Mouse (Mus musculus) forebrain, postnatal 0 days (tissue): ENCODE results near the gene Neurog3. TPM values are rescaled to one million over a fixed set of nuclear protein-coding genes. Genes with fewer than 3 reads are reported as not detected.

Experiments used
- ATAC-seq: fragments of 200-750 bp; cut with Nextera tagmentation; 2 replicates; pipeline ENCODE4 v1.8.0; 2017; ENCODE audit warnings: mild to moderate bottlenecking, moderate library complexity
- DNase-seq: peaks from one replicate; pipeline ENCODE4 v3.0.0-alpha.2; 2015
- H3K27ac ChIP-seq: fragments of 300-500 bp; sonication (generic); 2 replicates; pipeline ENCODE4 v1.5.1; 2014; ENCODE audit warnings: low read depth, mild to moderate bottlenecking, antibody characterized with exemption, low read length, moderate library complexity, mixed read lengths
- H3K27me3 ChIP-seq: fragments of 300-500 bp; sonication (generic); 2 replicates; pipeline ENCODE4 v1.6.1; 2014; ENCODE audit warnings: mild to moderate bottlenecking, low read length, mixed read lengths; ENCODE audit not compliant: insufficient read depth
- H3K36me3 ChIP-seq: fragments of 300-500 bp; sonication (generic); 2 replicates; pipeline ENCODE4 v1.6.1; 2014; ENCODE audit warnings: mild to moderate bottlenecking, moderate library complexity; ENCODE audit not compliant: insufficient read depth
- H3K4me1 ChIP-seq: fragments of 300-500 bp; sonication (generic); 2 replicates; pipeline ENCODE4 v1.6.1; 2014; ENCODE audit warnings: antibody characterized with exemption; ENCODE audit not compliant: insufficient read depth
- H3K4me2 ChIP-seq: fragments of 300-500 bp; sonication (generic); 2 replicates; pipeline ENCODE4 v1.6.1; 2014; ENCODE audit warnings: low read depth, mild to moderate bottlenecking, moderate library complexity
- H3K4me3 ChIP-seq: fragments of 300-500 bp; sonication (generic); 2 replicates; pipeline ENCODE4 v1.5.1; 2014; ENCODE audit warnings: low read depth, low read length, mixed read lengths
- H3K9ac ChIP-seq: fragments of 300-500 bp; sonication (generic); 2 replicates; pipeline ENCODE4 v1.6.1; 2014; ENCODE audit warnings: mild to moderate bottlenecking
- H3K9me3 ChIP-seq: fragments of 300-500 bp; sonication (generic); 2 replicates; pipeline ENCODE4 v1.6.1; 2016; ENCODE audit warnings: low read length
- CTCF ChIP-seq: sonication (generic); IDR thresholded peaks from 2 replicates; pipeline ENCODE4 v1.5.1; 2016; ENCODE audit warnings: antibody characterized with exemption, control low read depth, low read depth
- WGBS: fragments of 180-500 bp; shearing (Covaris S2); extraction: QIAGEN DNeasy Blood & Tissue Kit; methylation state at CpG from one replicate; pipeline ENCODE4 v1.1.7; 2014; 5-methylcytosine and 5-hydroxymethylcytosine counted together
- polyA plus RNA-seq: library from polyadenylated mRNA; unstranded; fragments of >200 nt; fragmentation: Nextera tagmentation; extraction: Ambion mirVana; gene quantifications from 2 replicates; pipeline ENCODE4 v1.2.1, GENCODE M21; 2015
- total RNA-seq: library from RNA; depleted of rRNA; stranded (reverse); fragments of >200 nt; gene quantifications from 2 replicates; pipeline ENCODE4 v1.2.3, GENCODE M21; 2014

Gene Neurog3
- total and polyA plus RNA-seq, 2 experiments from 2014 or later, result not detected

- ATAC-seq (peak; percentile 28), DNase-seq (peak; percentile 69)
- no peaks in the 10 kb centered on the region for H3K9me3 ChIP-seq
- peak overlapping the region; percentile 89 for H3K27ac ChIP-seq
- H3K9ac ChIP-seq, result no peak overlapping the region
- H3K27me3 ChIP-seq, result no peaks in the 10 kb centered on the region
- no peak overlapping the region for H3K4me2 ChIP-seq
- H3K36me3 ChIP-seq, result no peaks in the 10 kb centered on the region
- WGBS, result 46% methylated on average over 10 of the region's 10 CpGs
- no peak overlapping the region for H3K4me3 ChIP-seq
- TF ChIP-seq CTCF, result no peak
- H3K4me1 ChIP-seq, result peaks cover 21% of the 10 kb centered on the region
These were observed 33.0 kb upstream of the Neurog3 start for GRCm38 (mm10) chr10:62099749-62100403.

- Histone ChIP-seq H3K4me3 (no peak overlapping the region), H3K36me3 (no peaks in the 10 kb centered on the region), H3K9ac (no peak overlapping the region), H3K27ac (peak overlapping the region; percentile 89), H3K4me1 (peaks cover 21% of the 10 kb centered on the region), H3K4me2 (peak overlapping the region; percentile 28; the same call in 1 of the 2 replicates), H3K27me3 (no peaks in the 10 kb centered on the region), H3K9me3 (no peaks in the 10 kb centered on the region)
- 7% methylated on average over 7 of the region's 7 CpGs for WGBS
- peak; percentile 94 for TF ChIP-seq CTCF
- peak; percentile 96 for ATAC-seq
- DNase-seq, result peak; percentile 94
These were observed 31.1 kb upstream of the Neurog3 start for GRCm38 (mm10) chr10:62101504-62102439.

GRCm38 (mm10) chr10:62104835-62105576 is 27.9 kb upstream of the Neurog3 start:
- Histone ChIP-seq H3K4me3 (no peak overlapping the region), H3K27ac (no peak overlapping the region), H3K9me3 (no peaks in the 10 kb centered on the region), H3K36me3 (0 out of 2 replicates have a peak, but pooled peaks cover 10% of the 10 kb centered on the region), H3K27me3 (no peaks in the 10 kb centered on the region), H3K4me2 (no peak overlapping the region), H3K4me1 (peaks cover 25% of the 10 kb centered on the region), H3K9ac (no peak overlapping the region)
- TF ChIP-seq CTCF, result peak; percentile 88
- 33% methylated on average over 7 of the region's 7 CpGs for WGBS
- DNase-seq (peak; percentile 88), ATAC-seq (no peak)

- 80% methylated on average over 9 of the region's 9 CpGs for WGBS
- ATAC-seq (no peak), DNase-seq (no peak)
- peaks cover 8% of the 10 kb centered on the region; the same call in 1 of the 2 replicates for H3K4me1 ChIP-seq
- H3K9ac ChIP-seq, result no peak overlapping the region
- no peaks in the 10 kb centered on the region for H3K27me3 ChIP-seq
- H3K36me3 ChIP-seq, result 0 out of 2 replicates have a peak, but pooled peaks cover 10% of the 10 kb centered on the region
- no peaks in the 10 kb centered on the region for H3K9me3 ChIP-seq
- TF ChIP-seq CTCF, result no peak
- no peak overlapping the region for H3K4me3 ChIP-seq
- H3K4me2 ChIP-seq, result no peak overlapping the region
- no peak overlapping the region for H3K27ac ChIP-seq
These were observed 25.8 kb upstream of the Neurog3 start for GRCm38 (mm10) chr10:62107048-62107447.

- H3K27ac ChIP-seq, result peak overlapping the region; percentile 54; the same call in 1 of the 2 replicates
- TF ChIP-seq CTCF, result peak; percentile 93
- under 1% methylated on average over 57 of the region's 57 CpGs for WGBS
These were observed 22.2 kb upstream of the Neurog3 start for GRCm38 (mm10) chr10:62110504-62111206.

GRCm38 (mm10) chr10:62111207-62111576 is 21.7 kb upstream of the Neurog3 start:
- Histone ChIP-seq H3K27me3 (no peaks in the 10 kb centered on the region), H3K4me1 (peaks cover 8% of the 10 kb centered on the region; the same call in 1 of the 2 replicates), H3K4me2 (peak overlapping the region; percentile 97), H3K9ac (peak overlapping the region; percentile 93), H3K9me3 (no peaks in the 10 kb centered on the region), H3K27ac (no peak overlapping the region), H3K36me3 (0 out of 2 replicates have a peak, but pooled peaks cover 10% of the 10 kb centered on the region), H3K4me3 (peak overlapping the region; percentile 70)
- WGBS, result 43% methylated on average over 6 of the region's 6 CpGs
- TF ChIP-seq CTCF, result no peak
- peak; percentile 18 for ATAC-seq
- peak; percentile 51 for DNase-seq

More at GRCm38 (mm10) chr10:62110504-62111206, 22.2 kb upstream of the Neurog3 start:
- DNase-seq, result peak; percentile 92
- ATAC-seq, result peak; percentile 94
- Histone ChIP-seq H3K4me2 (peak overlapping the region; percentile 97), H3K9me3 (no peaks in the 10 kb centered on the region), H3K4me1 (peaks cover 8% of the 10 kb centered on the region; the same call in 1 of the 2 replicates), H3K27me3 (no peaks in the 10 kb centered on the region), H3K36me3 (0 out of 2 replicates have a peak, but pooled peaks cover 10% of the 10 kb centered on the region), H3K9ac (peak overlapping the region; percentile 93), H3K4me3 (peak overlapping the region; percentile 70)
